Mouse (Mus musculus) left cerebral cortex, postnatal 10 days (tissue): Measurements from ENCODE around the gene Stat5b. TPM values are rescaled to one million over a fixed set of nuclear protein-coding genes. Genes with fewer than 3 reads are reported as not detected.

Source experiments
- DNase-seq, 2 experiments: peaks; one replicate each; pipeline ENCODE4 v3.0.0; 2021 to 2022; ENCODE audit warnings: low spot score in 2 of 2, mixed read lengths in 1 of 2; ENCODE audit errors: extremely low spot score in 1 of 2
- intact Hi-C: fragments of 180-260 bp; cut with DNase I; formaldehyde crosslinking; loops from one replicate; pipeline ENCODE4 v1.15.1; 2025
- total RNA-seq, 2 experiments: library from RNA; stranded (reverse); gene quantifications; 2 replicates each; pipeline ENCODE4 v1.2.3; 2021

The Stat5b gene
- 10 to 100 TPM; 12.4 to 13.4 TPM for total RNA-seq

- DNase-seq, result peak in 1 of 2 experiments; percentile 88
- intact Hi-C loops, result loop anchor here (5.0 kb wide), 1 partner anchor 73 kb away; no protein-coding TSS in a partner anchor
Measured at GRCm38 (mm10) chr11:100850038-100850777, at the start of gene Stat5b. TSS of gene Stat5b (minus strand) at chr11:100850724.

DNA sequence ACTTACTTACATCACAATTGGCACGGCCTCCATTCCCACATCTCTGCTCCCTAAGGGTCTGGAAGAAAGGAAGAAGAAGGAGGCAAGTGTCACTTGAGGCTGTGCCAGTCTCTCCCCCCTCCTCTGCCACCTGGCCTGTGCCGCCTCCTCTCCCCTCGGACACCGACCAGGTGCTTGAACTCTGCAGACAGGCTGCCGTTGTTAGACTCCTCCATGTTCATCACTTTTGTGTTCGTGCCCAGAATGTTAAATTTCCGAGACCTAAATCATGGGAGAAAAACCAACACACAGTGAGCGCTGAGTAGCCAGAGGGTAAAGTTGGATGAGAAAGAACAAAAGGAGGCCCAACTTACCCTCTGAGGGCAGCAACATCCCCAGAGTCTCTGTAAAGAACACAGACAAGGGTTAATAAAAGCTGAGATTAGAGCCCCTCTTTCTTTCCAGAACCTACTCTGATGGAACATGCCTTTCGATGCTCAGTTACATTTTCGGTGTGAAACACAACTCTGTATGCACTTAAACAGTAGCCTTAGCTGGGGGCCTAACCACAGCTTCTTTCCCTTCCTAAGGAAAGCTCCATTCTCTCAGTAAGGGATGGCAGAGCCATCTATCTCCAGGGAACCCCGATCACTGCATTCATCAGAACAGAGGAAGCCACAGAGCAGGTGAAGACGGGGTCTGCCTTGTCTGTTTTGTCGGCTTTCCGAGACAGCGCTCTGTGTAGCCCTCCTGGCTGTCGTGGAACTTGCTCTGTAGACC is 48.1 kb upstream of the Stat5b start:
- intact Hi-C loops, result no loop called here
- no peak for DNase-seq

DNA sequence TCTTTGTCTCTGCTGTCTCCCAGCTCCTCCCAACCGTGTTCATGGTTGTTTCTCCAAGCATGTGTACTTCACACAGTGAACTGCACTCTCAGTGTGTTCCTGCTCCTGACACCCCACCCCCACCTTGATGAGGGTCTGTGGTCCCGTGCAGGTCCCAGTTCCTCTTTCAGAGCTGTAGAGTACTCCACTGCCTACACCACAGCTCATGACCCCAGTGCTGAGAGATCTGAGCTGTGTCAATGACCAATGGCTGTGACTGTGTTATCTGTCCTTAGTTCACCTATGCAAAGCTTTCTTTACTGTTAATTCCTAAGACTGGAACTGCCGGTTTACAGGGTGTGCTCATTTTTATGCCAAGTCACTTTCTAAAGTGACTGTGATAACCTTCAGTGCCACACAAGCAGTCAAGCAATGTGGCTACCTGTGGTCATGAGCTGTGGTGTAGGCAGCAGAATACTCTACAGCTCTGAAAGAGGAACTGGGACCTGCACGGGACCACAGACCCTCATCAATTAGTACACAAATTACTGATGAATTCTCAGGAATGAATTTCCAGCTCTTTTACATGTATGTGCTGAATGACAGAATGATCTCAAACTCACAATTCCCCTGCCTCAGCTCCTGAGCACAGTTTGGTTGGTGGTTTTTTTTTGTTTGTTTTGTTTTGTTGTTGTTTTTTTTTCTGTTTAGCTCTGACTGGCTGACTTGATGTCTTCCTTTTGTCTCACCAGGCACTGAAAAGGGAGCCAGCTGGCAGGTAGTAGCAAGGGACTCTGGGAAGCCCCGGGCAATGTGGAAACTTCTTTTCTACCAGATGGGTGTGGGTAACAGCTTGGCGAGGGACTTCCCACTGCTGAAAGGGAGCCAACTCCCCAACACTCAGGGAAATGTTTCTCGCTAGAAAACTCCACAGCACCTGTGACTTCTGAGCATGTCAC is 47.0 kb upstream of the Stat5b start:
- intact Hi-C loops, result no loop called here
- DNase-seq, result peak in 1 of 2 experiments; percentile 48

- DNase-seq, result no peak
- intact Hi-C loops, result no loop called here
Measured at GRCm38 (mm10) chr11:100896078-100896477, 45.6 kb upstream of the Stat5b start.

- DNase-seq, result no peak
- intact Hi-C loops, result no loop called here
Measured at GRCm38 (mm10) chr11:100894146-100894918, 43.8 kb upstream of the Stat5b start.

DNA sequence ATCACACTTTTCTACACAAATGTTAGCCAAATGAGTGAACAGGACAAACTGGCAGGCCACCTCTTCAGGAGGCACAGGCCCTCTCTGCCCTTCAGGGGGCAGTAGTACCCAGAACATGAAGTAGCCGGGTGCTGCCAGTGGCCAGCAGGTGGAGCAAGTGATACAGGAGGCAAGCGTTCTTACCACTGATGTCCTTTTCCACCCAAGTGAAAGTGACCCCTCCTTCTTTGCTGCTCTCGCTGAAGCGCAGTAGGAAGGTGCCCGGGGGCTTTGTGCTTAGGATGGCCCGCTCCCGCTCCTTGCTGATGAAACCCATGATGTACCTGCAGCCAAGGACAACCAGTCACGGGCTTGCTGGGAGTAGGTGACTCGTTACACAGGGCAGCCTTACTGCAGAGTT is 43.0 kb upstream of the Stat5b start:
- intact Hi-C loops, result loop anchor here (1.0 kb wide), 1 partner anchor 64 kb away; no protein-coding TSS in a partner anchor

GRCm38 (mm10) chr11:100892435-100892834 is 41.9 kb upstream of the Stat5b start:
- DNase-seq, result no peak

More for the DNA sequence above, 43.0 kb upstream of the Stat5b start:
- peak; percentile 72 to 91 for DNase-seq

DNA sequence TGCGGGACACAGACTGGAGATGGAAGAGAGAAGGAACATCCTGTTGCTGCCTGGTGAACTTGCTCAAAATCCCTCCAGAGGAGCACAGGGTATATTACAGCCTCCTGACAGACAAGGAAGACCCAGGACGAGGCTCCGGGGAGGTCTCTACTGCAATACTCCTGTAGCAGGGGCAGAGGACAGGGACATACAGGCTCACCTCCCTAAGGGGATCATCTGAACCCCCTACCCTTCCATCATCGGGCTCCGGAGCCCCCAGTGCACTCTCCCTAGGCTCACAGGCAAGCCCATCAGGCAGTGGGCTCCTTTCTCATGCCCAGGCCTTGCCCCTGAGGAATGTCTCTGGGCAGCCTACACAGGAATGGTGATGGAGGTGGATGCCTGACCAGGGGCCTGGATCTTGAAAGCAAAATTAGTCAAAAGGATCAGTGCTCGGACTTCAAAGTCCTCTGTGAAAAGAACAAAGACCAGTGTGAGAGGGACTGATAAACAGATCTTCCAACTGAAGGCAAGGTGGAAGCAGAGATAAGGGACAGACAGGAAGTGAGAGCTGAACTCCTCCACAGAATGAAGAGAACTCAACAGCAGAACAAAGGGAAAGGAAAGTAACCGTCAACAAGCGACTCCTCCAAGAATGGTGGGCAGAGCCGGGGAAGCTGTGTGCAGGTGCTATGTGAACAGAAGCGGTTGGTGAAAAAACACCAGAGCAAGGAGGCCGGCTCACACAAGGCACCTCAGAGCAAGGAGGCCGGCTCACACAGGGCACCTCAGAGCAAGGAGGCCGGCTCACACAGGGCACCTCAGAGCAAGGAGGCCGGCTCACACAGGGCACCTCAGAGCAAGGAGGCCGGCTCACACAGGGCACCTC is 41.0 kb upstream of the Stat5b start:
- no peak for DNase-seq
- intact Hi-C loops, result no loop called here

More at GRCm38 (mm10) chr11:100892435-100892834, 41.9 kb upstream of the Stat5b start:
- intact Hi-C loops, result no loop called here

DNA sequence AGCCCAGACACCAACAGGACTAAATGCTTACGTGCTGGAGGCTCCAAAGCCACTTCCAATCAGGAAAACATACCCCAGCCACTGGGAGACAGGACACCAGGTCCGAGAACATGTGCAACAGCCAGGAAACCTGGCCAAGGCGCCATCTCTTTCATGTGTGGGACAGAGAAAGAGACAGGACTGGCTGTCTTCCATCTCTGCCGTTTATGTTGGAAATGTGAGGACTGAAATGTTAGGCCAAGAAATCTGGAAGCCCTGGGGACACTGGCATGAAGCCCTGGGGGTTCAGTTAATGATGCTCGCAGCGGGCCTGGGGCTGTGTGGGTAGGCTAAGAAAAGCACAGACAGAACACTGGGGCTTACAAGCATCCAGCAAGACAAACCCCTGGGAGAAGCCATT is 40.0 kb upstream of the Stat5b start:
- peak in 1 of 2 experiments; percentile 46 for DNase-seq
- intact Hi-C loops, result no loop called here

DNA sequence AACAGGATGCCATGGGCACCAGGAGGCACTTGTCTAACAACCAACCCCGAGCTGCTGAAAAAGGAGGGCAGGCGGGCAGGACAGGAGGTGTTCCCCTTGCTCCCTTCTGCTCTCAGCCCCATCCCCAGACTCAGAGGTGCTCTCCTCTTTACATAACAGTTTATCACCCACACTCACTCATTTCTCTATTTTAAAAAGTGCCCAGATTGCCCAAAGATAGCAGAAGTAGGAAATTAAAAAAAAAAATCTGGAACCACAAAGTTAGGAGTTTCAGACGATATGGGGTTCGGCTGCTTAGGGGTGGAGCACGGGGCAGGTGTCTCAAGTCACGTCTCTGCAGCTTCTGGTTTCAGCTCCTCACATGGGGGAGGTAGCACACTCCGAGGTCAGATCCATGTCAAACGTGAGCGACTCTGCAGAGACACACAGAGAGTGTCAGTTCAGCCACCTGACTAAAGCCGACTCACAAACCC is 37.9 kb upstream of the Stat5b start:
- intact Hi-C loops, result no loop called here

DNA sequence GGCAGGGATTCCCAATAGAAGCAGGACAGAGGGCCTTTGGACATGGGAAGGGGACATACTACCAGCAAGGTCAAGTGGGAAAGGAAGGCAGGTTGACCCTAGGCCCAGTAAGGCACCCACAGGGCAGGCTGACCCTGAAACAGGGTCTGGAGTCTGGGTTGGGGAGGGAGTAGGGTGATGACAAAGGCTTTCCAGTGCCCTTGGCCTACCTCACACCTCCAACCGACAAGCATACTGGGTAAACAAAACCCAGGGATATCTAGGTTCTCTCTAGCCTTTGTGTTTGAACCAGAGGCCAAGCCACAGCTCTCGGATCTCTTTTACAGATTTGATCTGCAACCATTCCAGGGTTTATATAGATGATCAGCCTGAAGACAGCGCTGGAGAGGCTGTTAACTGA is 37.2 kb upstream of the Stat5b start:
- DNase-seq, result no peak
- intact Hi-C loops, result no loop called here

More for the DNA sequence above, 37.9 kb upstream of the Stat5b start:
- no peak for DNase-seq

- intact Hi-C loops, result no loop called here
- no peak for DNase-seq
Measured at GRCm38 (mm10) chr11:100887236-100887635, 36.7 kb upstream of the Stat5b start.

DNA sequence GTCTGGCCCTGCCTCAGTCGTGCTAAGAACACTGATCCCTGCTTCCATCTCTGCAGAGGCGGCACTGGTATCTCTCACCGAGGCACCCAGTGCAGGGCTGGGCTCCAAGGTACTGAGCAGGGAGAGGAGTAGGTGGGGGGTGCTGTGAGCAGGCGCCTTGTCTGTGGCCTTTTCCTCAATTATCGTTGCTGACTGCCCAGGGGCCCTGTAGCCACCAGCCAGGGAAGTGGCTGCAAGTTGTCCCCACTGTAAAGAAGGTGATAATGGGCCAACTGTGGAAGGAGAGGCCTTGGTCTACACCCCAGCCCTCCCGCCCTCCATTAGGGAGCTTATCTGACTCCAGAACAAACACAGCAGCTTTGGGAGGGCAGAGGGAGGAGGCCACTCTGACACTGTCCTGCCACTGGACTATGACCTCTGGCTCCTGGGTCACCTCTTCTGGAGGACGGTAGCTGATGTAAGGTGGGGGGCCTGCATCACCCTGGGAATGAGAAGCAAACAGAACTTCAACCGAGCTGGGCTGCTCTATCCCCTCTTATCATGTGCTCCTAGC is 35.7 kb upstream of the Stat5b start:
- intact Hi-C loops, result no loop called here
- no peak for DNase-seq

DNA sequence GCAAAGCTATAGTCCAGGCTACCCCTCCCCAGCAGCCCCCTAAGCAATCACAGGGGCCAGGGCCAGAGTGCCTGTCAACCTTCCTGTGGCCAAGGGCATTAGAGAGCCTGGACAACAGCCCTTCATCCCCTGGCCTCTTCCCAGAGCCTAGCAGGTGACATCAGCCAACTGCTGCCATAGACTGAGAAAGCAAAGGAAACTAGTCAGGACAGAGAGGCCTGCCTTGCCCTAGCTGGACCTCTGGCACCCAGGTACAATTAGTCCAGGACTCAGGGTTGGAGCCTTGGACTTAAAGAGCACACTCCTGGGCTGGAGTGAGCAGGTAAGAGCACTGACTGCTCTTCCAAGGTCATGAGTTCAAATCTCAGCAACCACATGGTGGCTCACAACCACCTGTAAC is 34.9 kb upstream of the Stat5b start:
- intact Hi-C loops, result no loop called here
- DNase-seq, result no peak

GRCm38 (mm10) chr11:100883640-100884039 is 33.1 kb upstream of the Stat5b start:
- intact Hi-C loops, result no loop called here
- DNase-seq, result no peak

DNA sequence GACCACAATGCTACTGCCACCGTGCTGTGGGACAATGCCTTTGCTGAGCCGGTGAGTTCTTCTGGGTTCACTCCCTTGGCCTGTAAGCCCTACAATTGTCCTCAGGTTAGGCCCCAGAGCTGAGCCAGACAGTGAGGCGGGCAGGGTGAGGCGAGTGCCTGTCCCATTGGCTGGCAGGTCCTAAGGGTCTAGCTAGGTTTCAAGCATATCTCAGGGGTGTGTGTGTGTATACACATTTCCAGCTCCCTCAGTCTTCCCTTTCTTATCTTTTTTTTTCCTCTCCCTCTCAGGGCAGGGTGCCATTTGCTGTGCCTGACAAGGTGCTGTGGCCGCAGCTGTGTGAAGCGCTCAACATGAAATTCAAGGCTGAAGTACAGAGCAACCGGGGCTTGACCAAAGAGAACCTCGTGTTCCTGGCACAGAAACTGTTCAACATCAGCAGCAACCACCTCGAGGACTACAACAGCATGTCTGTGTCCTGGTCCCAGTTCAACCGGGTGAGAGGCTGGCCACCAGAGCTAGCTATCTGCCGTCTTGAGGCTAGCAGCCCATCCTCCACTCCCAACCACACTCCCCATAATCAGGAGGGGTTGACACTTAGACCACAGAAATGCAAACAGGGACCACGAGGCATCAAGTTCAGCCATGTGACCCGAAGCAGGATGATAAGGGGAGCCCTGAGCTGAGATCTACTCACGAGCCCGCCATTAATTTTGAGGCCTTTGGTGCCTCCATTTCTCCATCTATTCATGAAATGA is 29.0 kb upstream of the Stat5b start:
- DNase-seq, result no peak
- intact Hi-C loops, result no loop called here
